Mouse (Mus musculus): ENCODE results near the gene Ninj2. TPM values are rescaled to one million over a fixed set of nuclear protein-coding genes. Genes with fewer than 3 reads are reported as not detected.

The Ninj2 gene
- total and polyA plus RNA-seq, 2 experiments from 2014 or later, result 27.4 TPM; not detected in 1

GRCm38 (mm10) chr6:120076619-120077450 lies 16.3 kb upstream of the Ninj2 start:
- H3K27ac ChIP-seq (ENCODE audit: low read depth), result no peak overlapping the region

GRCm38 (mm10) chr6:120079547-120079946 lies 13.6 kb upstream of the Ninj2 start:
- H3K27ac ChIP-seq (ENCODE audit: low read depth), result no peak overlapping the region
- no peak overlapping the region for H3K4me2 ChIP-seq (ENCODE audit: low read depth, low read length)
- H3K36me3 ChIP-seq (replicated peaks; ENCODE audit: control insufficient read depth, insufficient read depth, low read length), result no peaks in the 10 kb centered on the region
- TF ChIP-seq EP300 (IDR thresholded peaks at IDR 0.05; ENCODE audit: low read depth), result no peak
- TF ChIP-seq CTCF (IDR thresholded peaks at IDR 0.05; ENCODE audit: low read depth), result no peak
- H3K4me1 ChIP-seq (ENCODE audit: control insufficient read depth, insufficient read depth), result no peaks in the 10 kb centered on the region
- no peak overlapping the region for H3K4me3 ChIP-seq (ENCODE audit: low read depth, low read length)
- H3K9me3 ChIP-seq (replicated peaks; ENCODE audit: control insufficient read depth, low read length), result no peaks in the 10 kb centered on the region
- WGBS, result 77% methylated on average over 10 of the region's 10 CpGs
- ATAC-seq (ENCODE audit: insufficient read depth, low read depth), result no peak
- no peaks in the 10 kb centered on the region for H3K27me3 ChIP-seq (ENCODE audit: control insufficient read depth, insufficient read depth, low read length)
- no peak for DNase-seq (ENCODE audit: low spot score)
- H3K9ac ChIP-seq (replicated peaks; ENCODE audit: low read depth, low read length), result no peak overlapping the region

More at GRCm38 (mm10) chr6:120076619-120077450, 16.3 kb upstream of the Ninj2 start:
- DNase-seq (ENCODE audit: low spot score) (no peak), ATAC-seq (ENCODE audit: insufficient read depth, low read depth) (no peak)
- Histone ChIP-seq H3K4me3 (ENCODE audit: low read depth, low read length) (no peak overlapping the region), H3K9ac (replicated peaks; ENCODE audit: low read depth, low read length) (no peak overlapping the region), H3K9me3 (replicated peaks; ENCODE audit: control insufficient read depth, low read length) (no peaks in the 10 kb centered on the region), H3K27me3 (ENCODE audit: control insufficient read depth, insufficient read depth, low read length) (no peaks in the 10 kb centered on the region), H3K4me2 (ENCODE audit: low read depth, low read length) (no peak overlapping the region), H3K4me1 (ENCODE audit: control insufficient read depth, insufficient read depth) (no peaks in the 10 kb centered on the region), H3K36me3 (replicated peaks; ENCODE audit: control insufficient read depth, insufficient read depth, low read length) (no peaks in the 10 kb centered on the region)
- no peak for TF ChIP-seq EP300 (IDR thresholded peaks at IDR 0.05; ENCODE audit: low read depth)
- 76% methylated on average over 6 of the region's 6 CpGs for WGBS

GRCm38 (mm10) chr6:120081516-120081915 lies 11.6 kb upstream of the Ninj2 start:
- Histone ChIP-seq H3K9me3 (replicated peaks; ENCODE audit: control insufficient read depth, low read length) (no peaks in the 10 kb centered on the region), H3K36me3 (replicated peaks; ENCODE audit: control insufficient read depth, insufficient read depth, low read length) (no peaks in the 10 kb centered on the region), H3K4me2 (ENCODE audit: low read depth, low read length) (no peak overlapping the region), H3K4me3 (ENCODE audit: low read depth, low read length) (no peak overlapping the region), H3K4me1 (ENCODE audit: control insufficient read depth, insufficient read depth) (no peaks in the 10 kb centered on the region), H3K27ac (ENCODE audit: low read depth) (no peak overlapping the region), H3K27me3 (ENCODE audit: control insufficient read depth, insufficient read depth, low read length) (no peaks in the 10 kb centered on the region), H3K9ac (replicated peaks; ENCODE audit: low read depth, low read length) (no peak overlapping the region)
- ATAC-seq (ENCODE audit: insufficient read depth, low read depth) (no peak), DNase-seq (ENCODE audit: low spot score) (no peak)
- TF ChIP-seq CTCF (IDR thresholded peaks at IDR 0.05; ENCODE audit: low read depth) (no peak), EP300 (IDR thresholded peaks at IDR 0.05; ENCODE audit: low read depth) (no peak)
- 77% methylated on average over 4 of the region's 4 CpGs for WGBS

DNA sequence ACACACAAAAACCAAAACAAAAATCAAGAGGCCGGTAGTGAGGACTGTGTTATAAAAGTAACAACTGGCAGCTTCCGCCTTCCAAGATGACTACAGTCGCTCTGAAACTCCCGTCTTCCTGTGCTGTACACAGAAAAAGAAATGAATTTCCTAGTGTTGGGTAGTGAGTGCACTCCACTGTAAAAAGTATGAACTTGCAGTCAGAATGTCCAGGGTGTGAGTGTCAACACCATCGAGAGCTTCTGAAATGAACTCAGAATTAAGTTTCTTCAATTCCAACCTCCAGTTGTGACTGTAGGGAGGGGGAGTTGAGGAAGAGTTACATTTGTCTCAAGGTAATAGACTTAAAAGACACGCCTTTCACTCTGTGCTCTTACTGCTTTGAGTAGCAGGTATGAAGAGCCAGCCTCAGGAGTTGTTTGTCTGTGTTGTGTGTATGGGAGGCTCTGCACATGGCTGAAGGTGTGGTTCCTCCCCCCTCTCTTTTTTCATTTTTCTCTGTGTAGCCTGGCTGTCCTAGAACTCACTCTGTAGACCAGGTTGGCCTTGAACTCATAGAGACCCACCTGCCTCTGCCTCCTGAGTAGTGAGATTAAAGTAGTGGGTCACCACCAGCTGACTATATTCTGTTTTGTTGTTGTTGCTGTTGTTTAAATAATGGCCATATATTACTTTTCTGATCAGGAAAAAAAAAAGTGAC lies 10.7 kb upstream of the Ninj2 start:
- no peak overlapping the region for H3K4me3 ChIP-seq (ENCODE audit: low read depth, low read length)
- H3K9ac ChIP-seq (replicated peaks; ENCODE audit: low read depth, low read length), result no peak overlapping the region
- H3K36me3 ChIP-seq (replicated peaks; ENCODE audit: control insufficient read depth, insufficient read depth, low read length), result no peaks in the 10 kb centered on the region
- H3K27me3 ChIP-seq (ENCODE audit: control insufficient read depth, insufficient read depth, low read length), result no peaks in the 10 kb centered on the region
- H3K4me1 ChIP-seq (ENCODE audit: control insufficient read depth, insufficient read depth), result no peaks in the 10 kb centered on the region
- H3K9me3 ChIP-seq (replicated peaks; ENCODE audit: control insufficient read depth, low read length), result no peaks in the 10 kb centered on the region
- no peak overlapping the region for H3K4me2 ChIP-seq (ENCODE audit: low read depth, low read length)
- H3K27ac ChIP-seq (ENCODE audit: low read depth), result no peak overlapping the region
- ATAC-seq (ENCODE audit: insufficient read depth, low read depth) (no peak), DNase-seq (ENCODE audit: low spot score) (no peak)
- WGBS, result 89% methylated on average over 6 of the region's 6 CpGs
- no peak for TF ChIP-seq EP300 (IDR thresholded peaks at IDR 0.05; ENCODE audit: low read depth)
- no peak for TF ChIP-seq CTCF (IDR thresholded peaks at IDR 0.05; ENCODE audit: low read depth)

- TF ChIP-seq EP300 (IDR thresholded peaks at IDR 0.05; ENCODE audit: low read depth) (no peak), CTCF (IDR thresholded peaks at IDR 0.05; ENCODE audit: low read depth) (no peak)
- no peak for ATAC-seq (ENCODE audit: insufficient read depth, low read depth)
- WGBS, result 76% methylated on average over 8 of the region's 8 CpGs
- Histone ChIP-seq H3K36me3 (replicated peaks; ENCODE audit: control insufficient read depth, insufficient read depth, low read length) (no peaks in the 10 kb centered on the region), H3K4me3 (ENCODE audit: low read depth, low read length) (no peak overlapping the region), H3K9ac (replicated peaks; ENCODE audit: low read depth, low read length) (no peak overlapping the region), H3K4me1 (ENCODE audit: control insufficient read depth, insufficient read depth) (no peaks in the 10 kb centered on the region), H3K27ac (ENCODE audit: low read depth) (no peak overlapping the region), H3K27me3 (ENCODE audit: control insufficient read depth, insufficient read depth, low read length) (no peaks in the 10 kb centered on the region), H3K9me3 (replicated peaks; ENCODE audit: control insufficient read depth, low read length) (no peaks in the 10 kb centered on the region), H3K4me2 (ENCODE audit: low read depth, low read length) (no peak overlapping the region)
- no peak for DNase-seq (ENCODE audit: low spot score)
Measured at GRCm38 (mm10) chr6:120082951-120083411, 10.2 kb upstream of the Ninj2 start.

All from heart, postnatal 0 days (tissue).